Mouse (Mus musculus) common myeloid progenitor, adult 5-6 weeks (primary cell): ENCODE data around the gene AC131692.1. TPM values are rescaled to one million over a fixed set of nuclear protein-coding genes. Genes with fewer than 3 reads are reported as not detected.

Source experiments
- ATAC-seq: replicated peaks from 2 replicates; pipeline ENCODE4 v1.8.0; 2016; ENCODE audit warnings: low read depth, mild to moderate bottlenecking, moderate TSS enrichment, inconsistent platforms; ENCODE audit not compliant: poor library complexity, severe bottlenecking
- total RNA-seq: library from RNA; stranded (forward); fragments of 200-1000, 187-1606 nt; gene quantifications from 2 replicates; pipeline ENCODE4 v1.2.3, GENCODE M21; 2017

AC131692.1 gene
- total RNA-seq, 1 experiment from 2014 or later = 0.46 TPM

DNA sequence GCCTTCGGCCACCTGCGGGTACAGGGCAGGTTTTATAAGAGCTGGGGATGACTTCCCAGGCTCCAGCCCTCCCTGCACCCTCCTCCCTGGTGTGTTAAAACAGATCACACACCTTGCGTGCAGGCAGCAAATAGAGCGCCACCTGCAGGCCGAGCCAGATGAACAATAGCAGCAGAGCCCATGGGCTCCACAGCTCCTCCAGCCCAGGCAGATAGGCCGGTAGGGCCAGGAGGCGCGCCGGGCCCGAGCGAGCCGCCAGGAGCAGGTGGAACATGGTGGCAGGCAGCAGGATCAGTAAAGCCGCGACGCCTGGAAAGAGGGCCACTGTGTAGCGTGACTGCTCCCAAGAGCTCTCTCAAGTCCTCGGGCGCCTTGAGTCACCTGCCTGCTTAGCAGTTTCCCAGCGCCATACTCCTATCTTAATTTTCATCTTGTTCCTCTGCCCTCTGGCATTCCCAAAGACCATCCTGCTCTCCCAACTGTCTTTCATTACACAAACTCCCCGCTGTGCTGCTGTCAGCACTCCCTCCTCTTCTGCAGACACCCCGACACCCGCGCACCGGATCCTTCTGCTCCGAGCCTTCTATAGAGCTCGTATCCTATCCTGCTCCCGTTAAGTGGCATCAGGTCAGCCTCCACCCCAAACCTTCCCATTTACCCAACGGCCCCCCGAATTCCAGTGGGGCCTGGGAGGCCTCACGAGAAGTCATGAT is 27.1 kb upstream of the AC131692.1 start:
- peak; percentile 68 for ATAC-seq

DNA sequence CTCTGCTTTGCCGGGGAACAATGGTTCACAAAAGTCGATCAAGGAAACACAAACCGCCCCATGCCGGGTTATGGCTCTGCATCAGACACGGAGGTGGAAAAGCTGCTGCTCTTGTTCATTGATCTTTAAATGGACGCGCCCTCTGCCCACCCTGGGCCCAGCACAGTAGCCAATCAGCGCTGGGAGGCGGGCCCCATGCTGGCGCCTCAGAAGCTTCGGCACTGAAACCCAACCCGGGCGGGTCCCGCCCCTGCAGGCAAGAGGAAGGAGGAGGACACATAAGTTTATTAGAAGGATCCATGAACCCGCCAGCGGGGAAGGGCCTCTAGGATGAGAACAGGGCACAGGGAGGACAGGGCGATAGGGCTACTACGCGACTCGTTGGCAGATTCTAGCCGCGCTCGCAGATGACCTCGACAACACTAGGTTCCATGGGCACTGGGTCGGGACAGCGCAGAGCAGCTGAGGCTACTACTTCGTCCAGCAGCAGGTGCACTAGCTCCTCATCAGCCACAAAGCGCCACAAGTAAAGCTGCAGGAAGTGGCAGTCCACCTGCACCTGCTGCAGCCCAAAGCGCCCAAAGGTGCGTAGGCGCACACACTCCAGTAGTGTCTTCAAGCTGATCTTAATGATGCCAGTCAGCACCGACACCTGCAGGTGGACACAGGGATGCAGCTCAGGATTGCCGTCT is 26.3 kb upstream of the AC131692.1 start, which contains the start of gene Tm7sf2:
Gene Tm7sf2, minus strand, starts transcription at position 650 of the 692 bp plus-strand sequence.
- ATAC-seq = peak; percentile 95

DNA sequence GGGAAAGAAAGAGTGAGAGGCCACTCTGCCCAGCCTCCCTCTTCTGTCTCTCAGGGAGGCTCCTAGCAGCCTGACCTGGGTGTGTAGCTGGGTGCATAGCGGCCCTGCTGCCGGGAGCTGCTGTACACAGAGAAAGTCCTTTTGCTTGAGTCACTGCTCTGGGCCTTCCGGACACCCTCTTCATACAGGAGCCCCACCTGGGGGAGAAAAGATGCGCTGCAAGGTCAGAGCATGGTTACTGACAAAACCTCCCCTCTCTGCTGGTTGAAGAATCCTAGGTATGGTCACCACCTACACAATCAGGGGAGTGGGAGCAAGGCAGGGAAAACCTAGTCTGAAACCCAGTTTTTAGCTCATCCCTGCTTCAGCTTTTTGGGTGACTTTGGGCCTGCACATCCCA is 25.3 kb upstream of the AC131692.1 start:
- ATAC-seq = no peak

DNA sequence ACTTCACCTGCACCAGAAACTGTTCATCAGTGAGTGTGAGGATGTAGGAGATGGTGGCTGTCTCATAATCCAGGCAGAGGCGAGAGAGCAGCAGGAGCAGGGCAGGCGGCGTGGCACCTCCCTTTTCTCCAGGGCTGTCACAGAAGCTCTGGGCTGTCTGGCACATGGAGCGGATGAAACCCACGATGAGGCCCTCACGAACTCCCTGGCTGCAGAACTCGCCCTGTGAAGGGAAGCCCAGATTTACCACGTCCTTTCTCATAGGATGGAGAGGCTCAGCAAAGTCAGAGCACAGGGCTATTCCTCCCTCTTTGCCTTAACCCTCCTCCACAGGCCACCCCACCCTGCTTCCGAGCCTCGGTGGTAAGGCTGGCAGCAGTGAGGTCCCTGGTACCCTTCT is 24.4 kb upstream of the AC131692.1 start:
- ATAC-seq = no peak

DNA sequence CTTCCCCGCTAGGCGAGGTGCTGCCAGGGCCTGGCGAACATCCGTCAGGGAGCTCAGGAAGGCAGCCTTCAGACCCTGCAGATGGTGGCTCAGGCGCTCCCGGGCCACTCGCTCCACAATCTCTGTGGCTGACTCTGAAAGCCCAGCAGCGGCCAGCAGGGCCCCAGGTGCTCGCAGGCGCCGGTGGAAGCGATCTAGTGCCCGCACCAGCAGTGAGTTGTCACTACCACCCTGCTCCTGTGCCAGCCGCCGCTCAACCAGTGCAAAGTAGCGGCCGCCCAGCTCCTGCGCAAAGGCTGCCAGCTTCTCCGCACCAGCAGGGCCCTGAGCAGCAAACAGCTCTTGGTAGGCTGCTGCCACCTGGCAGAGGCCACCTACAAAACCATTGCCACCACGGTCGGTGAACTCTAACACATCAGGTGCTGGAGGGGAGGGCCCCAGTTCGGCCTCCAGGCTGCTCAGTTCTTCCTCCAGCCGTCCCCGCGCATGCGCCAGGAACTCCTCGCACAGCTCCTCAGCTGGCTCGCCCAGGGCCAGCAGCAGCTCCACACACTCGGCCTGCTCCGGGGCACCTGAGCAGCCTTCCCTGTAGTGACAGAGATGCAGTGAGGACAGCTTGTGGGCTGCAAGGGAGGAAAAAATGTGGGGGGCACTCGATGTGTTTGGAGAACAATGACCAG is 23.5 kb upstream of the AC131692.1 start:
- ATAC-seq = no peak

DNA sequence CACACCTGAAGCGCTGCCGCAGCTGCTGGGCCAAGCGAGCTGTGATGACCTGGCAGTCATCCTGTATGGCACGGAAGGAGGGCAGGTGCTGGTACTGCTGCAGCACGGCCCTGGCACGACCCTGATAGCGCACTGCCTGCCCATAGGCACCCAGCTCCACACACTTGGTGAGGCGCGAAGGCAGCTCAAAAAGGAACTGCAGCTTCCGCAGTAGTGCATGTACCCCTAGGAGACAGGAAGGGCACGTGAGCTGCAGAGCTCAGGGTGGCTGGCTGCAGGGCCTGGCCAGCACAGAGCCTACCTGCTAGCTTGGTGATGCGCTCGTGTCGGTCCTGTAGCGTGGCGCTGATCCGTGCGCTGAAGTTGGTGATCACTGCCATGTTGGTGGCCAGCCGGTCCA is 23.0 kb upstream of the AC131692.1 start:
- ATAC-seq = no peak

DNA sequence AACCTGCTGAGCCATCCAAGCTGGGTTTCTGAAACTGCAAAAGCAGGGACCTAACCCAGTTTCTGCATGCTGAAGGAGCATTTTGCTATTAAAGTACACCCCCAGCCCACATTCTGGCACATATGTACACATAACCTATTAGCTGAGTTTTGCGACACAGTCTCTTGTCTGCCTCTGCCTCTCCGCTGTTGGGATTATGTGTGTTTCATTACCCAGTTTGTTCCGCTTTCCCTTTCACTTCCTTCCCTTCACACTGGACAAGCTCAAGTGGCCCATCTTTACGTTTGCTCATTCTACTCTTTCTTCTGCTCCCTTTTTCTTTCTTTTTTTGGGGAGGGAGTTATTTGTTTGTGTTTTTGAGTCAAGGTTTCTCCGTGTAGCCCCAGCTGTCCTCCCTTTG is 20.3 kb upstream of the AC131692.1 start:
- ATAC-seq = no peak

DNA sequence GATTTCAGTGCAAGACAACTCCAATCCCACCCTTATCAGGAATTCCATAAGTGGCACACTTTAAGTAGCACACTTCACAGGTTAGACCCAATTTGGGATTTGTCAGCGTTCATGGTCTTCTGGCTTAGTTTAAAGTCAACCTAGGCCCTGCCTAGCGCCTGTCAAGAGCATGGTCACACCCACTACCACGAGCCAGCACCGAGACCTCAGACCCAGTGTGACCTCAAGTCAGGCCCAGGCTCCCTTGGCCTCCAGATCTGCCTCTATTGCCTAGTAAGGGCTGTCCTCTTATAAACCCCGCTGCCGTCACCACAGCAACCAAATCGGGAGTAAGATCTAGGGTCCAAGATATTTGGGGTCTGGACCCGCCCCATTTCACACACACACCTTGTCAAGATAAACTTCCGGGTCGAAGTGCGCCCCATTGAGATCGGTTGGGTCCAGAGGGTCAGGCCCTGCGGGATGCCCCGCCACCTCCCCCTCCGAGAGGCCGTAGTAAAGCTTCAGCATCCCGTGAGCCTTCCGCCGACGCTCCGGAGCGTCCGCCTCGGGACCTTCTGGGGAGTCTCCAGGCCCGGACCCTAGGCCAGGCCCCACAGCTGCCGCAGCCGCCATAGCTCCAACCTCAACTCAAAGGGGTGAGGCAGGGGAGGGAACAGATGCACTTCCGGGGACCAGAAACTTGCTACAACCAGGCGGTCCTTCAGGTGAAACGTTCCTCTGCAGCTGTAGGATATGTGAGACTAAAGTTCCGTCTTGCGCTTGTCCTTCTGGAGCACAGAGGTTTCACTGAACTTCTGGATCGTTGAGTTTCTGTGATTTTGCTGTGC is 17.4 kb upstream of the AC131692.1 start, which contains the start of gene Vps51:
Gene Vps51, minus strand, starts transcription at position 668 of the 830 bp plus-strand sequence.
- peak; percentile 96 for ATAC-seq

DNA sequence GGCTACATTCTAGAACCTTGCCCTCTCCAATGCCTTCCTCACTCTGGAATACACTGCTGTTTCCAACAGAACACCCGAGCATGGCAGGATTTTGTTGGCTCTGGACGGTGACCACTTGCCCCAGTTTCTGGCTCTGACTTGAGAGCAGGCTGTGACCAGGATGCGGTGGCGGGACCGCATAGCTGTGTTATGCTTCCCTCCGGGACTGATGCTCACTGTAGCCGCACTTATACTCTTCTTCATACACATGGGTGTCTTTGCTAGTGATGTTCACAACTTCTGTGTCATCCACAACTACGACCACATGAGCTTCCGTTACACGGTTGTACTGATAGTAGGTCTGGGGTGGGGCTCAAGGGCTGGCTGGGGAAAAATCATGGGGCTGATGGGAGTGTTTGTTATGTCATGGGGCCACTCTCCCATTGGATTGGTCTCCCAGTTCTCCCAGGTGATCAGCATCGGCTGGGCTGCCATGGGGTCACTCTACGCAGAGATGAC is 14.2 kb upstream of the AC131692.1 start, which contains the start of gene Tmem262:
Gene Tmem262, plus strand, starts transcription at position 51 of the 498 bp plus-strand sequence.
- no peak for ATAC-seq

DNA sequence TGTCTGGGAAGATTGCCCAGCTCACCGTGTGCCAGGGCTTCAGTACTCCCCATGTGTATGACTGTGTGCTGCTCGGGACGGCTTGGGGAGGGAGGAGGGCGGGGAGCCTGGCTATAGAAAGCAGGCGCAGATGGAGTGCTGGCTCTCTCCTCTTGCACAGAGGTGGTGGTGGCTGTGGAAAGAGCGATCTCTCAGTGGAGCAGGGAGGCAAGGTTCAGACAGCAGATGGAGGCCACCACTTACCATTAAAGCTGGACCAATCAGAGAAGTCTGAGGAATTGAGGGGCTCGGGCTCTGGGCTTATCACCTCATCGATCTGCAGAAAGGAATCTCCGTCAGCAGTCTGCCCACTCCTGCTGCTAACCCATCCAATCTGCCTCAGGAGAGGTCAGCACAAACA is 12.1 kb upstream of the AC131692.1 start, which contains the start of gene Gm28374:
Gene Gm28374, minus strand, starts transcription at position 101 of the 400 bp plus-strand sequence.
- no peak for ATAC-seq

DNA sequence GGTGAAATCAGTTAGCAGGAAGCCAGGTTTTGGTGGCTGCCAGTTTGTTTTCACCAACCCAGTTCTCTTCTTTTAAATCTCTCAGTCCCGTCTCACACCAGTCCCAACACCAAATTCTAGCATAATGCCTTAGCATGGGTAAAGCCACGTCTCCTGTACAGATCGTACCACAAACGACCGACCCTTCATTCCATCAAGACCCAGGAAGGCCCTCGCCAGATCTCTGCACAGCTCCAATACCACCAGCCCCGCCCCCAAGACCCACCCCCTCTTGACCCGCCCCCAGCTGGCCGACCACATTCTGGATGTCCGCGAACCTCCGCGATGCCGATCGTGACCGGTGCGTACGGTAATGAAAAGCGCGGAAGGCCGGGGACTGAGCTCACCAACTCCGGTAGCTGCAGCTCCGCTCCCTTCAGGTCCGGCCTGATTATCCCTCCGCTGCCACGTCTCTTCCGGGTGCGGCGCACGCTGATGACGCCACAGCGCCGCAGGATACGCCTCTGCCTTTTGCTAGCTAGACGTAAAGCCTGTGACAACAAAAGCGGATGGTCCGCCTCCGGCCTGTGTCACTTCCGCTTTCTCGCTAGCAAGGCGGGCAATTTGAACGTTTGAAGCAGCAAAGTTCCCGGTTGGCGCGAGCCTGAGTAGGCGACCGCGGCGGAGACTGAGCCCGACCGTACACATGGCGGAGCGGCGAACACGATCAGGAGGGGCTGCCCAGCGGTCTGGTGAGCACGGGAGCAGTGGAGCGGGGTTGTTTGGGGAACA is 9.6 kb upstream of the AC131692.1 start, which contains the start of the genes Zfpl1 and Cdca5:
Gene Zfpl1, minus strand, starts transcription at position 479 of the 771 bp plus-strand sequence.
Gene Cdca5, plus strand, starts transcription at position 506 of the 771 bp plus-strand sequence.
- peak; percentile 94 for ATAC-seq

DNA sequence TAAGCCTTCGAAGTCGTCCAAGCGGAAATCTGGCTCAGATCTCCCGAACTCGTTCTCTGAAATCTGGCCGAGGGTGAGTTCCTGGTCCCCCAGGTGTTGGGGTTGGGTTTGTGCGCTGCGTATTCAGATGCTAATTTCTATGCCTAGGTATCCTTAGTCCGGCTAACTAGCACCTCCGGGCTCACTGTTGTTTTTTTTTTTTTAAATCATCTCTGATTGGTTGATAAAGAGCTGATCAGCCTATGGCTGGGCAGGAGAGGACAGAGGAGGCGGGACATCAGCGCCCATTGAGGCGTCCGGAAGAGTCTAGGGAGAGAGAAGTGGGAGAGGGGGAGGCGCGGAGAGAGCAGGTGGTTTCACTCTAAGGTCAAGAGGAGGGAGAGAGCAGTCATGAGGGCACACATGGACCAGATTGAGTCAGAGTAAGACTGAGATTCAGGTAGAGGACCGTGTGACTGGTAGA is 8.8 kb upstream of the AC131692.1 start:
- ATAC-seq = peak; percentile 83

DNA sequence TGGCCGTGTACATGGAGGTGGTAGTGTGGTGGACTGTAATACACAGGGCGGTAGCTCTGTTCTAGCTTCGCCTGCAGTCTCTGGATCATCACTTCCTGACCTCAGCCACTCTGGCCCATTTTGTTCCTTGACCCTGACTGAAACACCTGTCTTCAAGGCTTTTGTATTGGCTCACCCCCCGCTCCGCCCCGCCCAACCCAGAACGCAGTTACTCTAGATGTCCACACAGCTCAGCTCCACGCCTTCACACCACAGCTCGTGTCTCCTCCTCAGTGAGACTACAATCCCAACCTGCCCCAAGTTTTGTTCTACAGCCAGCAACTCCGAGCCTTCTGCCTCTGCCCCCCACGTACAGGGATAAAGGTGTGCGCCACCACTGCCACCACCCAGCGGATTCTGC is 5.4 kb upstream of the AC131692.1 start:
- ATAC-seq = no peak

DNA sequence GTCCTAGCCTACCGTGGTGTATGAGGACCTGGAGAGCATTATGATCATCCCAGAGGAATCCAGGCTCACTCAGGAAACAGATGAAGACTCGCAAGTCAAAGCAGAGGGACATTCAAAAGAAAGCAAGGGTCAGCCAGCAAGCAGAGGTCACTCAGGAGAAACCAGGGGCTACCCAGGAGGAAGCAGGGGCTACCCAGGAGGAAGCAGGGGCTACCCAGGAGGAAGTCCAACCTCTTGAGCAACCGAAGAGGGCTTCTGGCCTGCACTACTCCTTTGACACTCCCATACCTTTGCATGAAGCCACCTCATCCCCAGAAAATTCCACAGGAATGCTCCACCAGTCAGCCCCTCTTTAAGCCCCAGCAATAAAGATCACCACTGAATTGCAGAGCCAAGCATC is 3.6 kb downstream of the AC131692.1 start:
- no peak for ATAC-seq

DNA sequence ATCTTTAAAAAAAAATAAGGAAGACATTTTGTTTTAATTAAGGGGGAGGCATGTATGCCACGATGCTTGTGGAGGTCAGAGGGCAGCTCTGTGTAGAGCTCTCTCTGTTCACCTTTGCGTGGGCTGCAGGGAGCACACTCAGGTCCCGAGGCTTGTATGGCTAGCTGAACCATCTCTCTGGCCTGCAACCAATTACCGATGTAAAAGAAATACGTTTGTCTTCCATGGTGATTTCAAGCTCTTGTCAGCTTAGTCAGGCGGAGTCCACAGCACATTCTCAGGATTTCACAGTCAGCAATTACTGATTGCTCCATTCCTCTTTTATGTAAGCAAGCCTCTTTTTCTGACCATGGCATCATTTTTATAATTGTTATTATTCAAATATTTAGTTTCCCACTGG is 7.0 kb downstream of the AC131692.1 start:
- ATAC-seq = no peak

DNA sequence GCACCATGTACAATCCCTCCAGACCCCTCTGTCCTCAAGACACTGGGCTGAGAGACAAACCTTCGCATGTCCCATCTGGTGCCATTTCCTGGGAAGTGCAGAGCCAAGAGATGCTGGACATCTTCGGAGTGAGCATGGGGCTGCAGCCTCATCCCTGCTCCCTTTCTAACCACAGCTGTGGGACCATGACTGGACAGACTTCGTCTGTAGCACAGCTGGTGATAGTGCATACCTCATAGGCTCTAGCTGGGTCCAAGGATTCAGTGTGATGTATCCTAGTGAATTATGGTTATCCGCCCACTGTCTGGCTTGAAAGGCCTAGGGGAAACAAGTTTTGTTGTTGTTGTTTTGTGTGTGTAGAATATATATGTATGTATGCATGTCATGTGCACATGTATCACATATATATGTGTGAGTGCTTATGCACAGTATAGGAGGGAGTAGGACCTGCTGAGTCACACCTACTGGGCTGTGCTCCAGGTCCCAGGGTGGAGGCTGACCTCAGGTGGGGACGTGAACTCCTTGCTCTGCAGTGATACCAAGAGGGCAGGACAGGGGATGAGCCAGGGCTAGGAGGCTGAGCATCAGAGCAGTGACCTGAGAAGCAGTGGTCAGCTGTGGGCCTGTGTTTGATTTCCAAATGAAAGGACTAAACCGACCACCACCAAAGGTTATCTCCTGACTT is 8.1 kb downstream of the AC131692.1 start:
- no peak for ATAC-seq

DNA sequence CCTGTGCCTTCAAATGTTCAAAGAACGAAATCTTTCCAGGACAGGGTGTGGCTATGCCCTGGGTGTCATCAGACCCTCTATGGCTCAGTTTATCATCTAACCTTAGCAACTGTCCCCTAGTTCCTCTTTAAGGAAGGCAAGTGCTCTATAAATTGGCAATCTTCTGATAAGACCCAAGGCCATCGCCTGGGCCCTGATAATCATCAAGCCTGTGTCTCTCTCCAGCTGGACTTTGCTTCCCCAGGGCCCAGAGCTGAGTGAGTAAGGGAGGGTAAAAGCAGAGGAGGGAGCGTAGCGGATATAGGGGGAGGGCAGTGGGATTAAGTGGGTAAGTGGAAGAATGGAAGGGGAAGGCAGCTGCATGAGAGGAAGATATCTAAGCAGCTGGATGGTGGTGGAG is 10.3 kb downstream of the AC131692.1 start:
- ATAC-seq = no peak

DNA sequence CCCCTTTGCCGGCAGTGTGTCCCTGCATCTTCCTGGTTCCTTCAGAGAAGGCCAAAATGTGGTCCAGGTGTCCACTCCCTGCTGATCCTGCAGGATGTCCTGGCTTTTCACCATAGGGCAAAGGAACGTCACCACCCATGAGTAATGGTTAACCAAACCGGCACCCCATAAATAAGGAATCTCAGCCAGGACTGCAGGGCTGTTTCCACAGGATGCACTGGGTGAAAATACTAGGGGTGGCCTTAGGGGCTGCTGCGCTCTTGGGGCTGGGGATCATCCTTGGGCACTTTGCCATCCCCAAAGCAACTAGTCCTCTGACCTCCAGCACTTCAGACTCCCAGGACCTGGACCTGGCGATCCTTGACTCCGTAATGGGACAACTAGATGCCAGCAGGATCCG is 11.4 kb downstream of the AC131692.1 start, which contains the start of gene Naaladl1:
Gene Naaladl1, plus strand, starts transcription at position 197 of the 400 bp plus-strand sequence.
- ATAC-seq = no peak
